Mouse (Mus musculus): Measurements from ENCODE around the gene Stx1b. TPM values are rescaled to one million over a fixed set of nuclear protein-coding genes. Genes with fewer than 3 reads are reported as not detected.

Gene Stx1b
- total RNA-seq, 2 experiments from 2014 or later = 11.8 to 12.2 TPM

DNA sequence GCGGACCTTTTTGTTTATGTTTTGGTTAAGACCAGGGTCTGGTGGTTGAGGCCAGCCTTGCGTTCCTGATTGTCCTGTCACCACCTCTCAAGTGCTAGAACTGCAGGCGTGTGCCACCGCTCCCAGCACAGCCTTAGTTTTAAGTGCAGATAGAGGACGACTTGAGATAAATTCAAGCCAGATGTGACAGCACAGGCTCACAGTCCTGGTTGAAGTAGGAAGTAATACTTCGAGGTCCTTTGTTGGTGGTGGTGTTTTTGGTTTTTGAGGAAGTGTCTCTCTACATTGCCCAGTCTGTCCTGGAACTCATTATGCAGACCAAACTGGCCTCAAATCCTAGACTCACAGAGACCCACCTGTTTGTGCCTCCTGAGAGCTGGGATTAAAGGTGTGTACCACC, 64.6 kb downstream of the Stx1b start:
- DNase-seq (ENCODE audit: low spot score in 2 of 2) = no peak

Other genes starting within 250 kb of the Stx1b start
- 10 to 100 TPM; 11.9 to 13.5 TPM for gene Ccdc189, start 236.0 kb downstream of the Stx1b start, total RNA-seq (2021)
- 10 to 100 TPM; 85.1 to 89.5 TPM for gene Rnf40, start 235.8 kb downstream of the Stx1b start, total RNA-seq (2021)
- gene Zfp629, start 208.8 kb downstream of the Stx1b start, total RNA-seq (2021) = 10 to 100 TPM; 29.4 to 31.6 TPM
- gene Bcl7c, start 115.6 kb downstream of the Stx1b start, total RNA-seq (2021) = 100 to 1,000 TPM; 129 to 135 TPM
- gene Ctf1, start 111.8 kb downstream of the Stx1b start, total RNA-seq (2021) = 1 to 10 TPM; 5.2 to 5.4 TPM
- gene Ctf2, start 92.4 kb downstream of the Stx1b start, total RNA-seq (2021) = not detected
- gene Fbxl19, start 80.0 kb downstream of the Stx1b start, total RNA-seq (2021) = 10 to 100 TPM; 24.6 to 26.0 TPM
- gene Orai3, start 54.7 kb downstream of the Stx1b start, total RNA-seq (2021) = 10 to 100 TPM; 26.7 to 28.9 TPM
- gene Setd1a, start 47.9 kb downstream of the Stx1b start, total RNA-seq (2021) = 10 to 100 TPM; 63.9 to 64.9 TPM
- gene Gm49388, start 38.9 kb downstream of the Stx1b start, total RNA-seq (2021) = 1 to 10 TPM; 6.2 to 8.1 TPM
- gene Hsd3b7, start 23.9 kb downstream of the Stx1b start, total RNA-seq (2021) = 10 to 100 TPM; 36.9 to 49.1 TPM
- gene Stx4a, start 255 bp downstream of the Stx1b start, total RNA-seq (2021) = 100 to 1,000 TPM; 101 to 106 TPM
- gene Zfp646, start 51.7 kb upstream of the Stx1b start, total RNA-seq (2021) = 10 to 100 TPM; 50.2 to 55.8 TPM
- 10 to 100 TPM; 13.4 to 13.7 TPM for gene Zfp668, start 52.3 kb upstream of the Stx1b start, total RNA-seq (2021)
- 1 to 10 TPM in 1 of 2 experiments, under 1 TPM in 1; 0.87 to 2.9 TPM for gene Prss53, start 66.4 kb upstream of the Stx1b start, total RNA-seq (2021)
- gene Gm21974, start 70.9 kb upstream of the Stx1b start, total RNA-seq (2021) = not detected
- 10 to 100 TPM; 71.8 to 93.6 TPM for gene Vkorc1, start 71.1 kb upstream of the Stx1b start, total RNA-seq (2021)
- gene Bckdk, start 79.5 kb upstream of the Stx1b start, total RNA-seq (2021) = 100 to 1,000 TPM; 105 to 112 TPM
- gene Kat8, start 88.0 kb upstream of the Stx1b start, total RNA-seq (2021) = 10 to 100 TPM; 27.5 to 30.8 TPM
- 10 to 100 TPM in 1 of 2 experiments, 1 to 10 TPM in 1; 1.2 to 13.9 TPM for gene Prss8, start 105.6 kb upstream of the Stx1b start, total RNA-seq (2021)
- 1 to 10 TPM; 6.4 to 8.1 TPM for gene Prss36, start 122.2 kb upstream of the Stx1b start, total RNA-seq (2021)
- gene Fus, start 142.9 kb upstream of the Stx1b start, total RNA-seq (2021) = 100 to 1,000 TPM; 555 to 559 TPM
- gene Pycard, start 169.3 kb upstream of the Stx1b start, total RNA-seq (2021) = 10 to 100 TPM; 14.7 to 15.3 TPM
- 1 to 10 TPM; 3.4 to 8.6 TPM for gene Trim72, start 179.4 kb upstream of the Stx1b start, total RNA-seq (2021)
- gene Itgam, start 238.1 kb upstream of the Stx1b start, total RNA-seq (2021) = 1 to 10 TPM; 3.3 to 5.6 TPM
- not detected for gene Gm49368, start 238.1 kb upstream of the Stx1b start, total RNA-seq (2021)